Comparison of ENCODE assay signal across 14 mouse cellular contexts in the genomic region with DNA sequence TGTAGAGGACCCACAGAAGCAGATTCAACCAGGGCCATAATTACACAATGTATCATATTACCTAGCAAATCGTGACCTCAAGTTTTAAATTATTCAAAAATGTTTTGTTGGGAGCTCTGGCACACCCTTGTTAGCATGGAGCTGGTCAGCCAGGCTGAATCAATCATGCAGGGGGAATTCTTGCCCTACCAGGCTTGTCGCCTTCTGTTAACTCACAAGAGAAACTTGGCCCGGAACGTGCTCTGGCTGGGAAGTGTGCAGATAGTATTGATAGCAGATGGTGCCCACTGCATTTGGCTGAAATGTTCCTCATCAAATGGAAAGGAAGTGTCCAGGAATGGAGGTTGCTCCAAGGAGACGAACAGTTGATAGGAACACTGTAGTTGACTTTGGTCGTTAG.
DNase-seq lines count a peak whose midpoint lies in the region; ATAC-seq and TF ChIP-seq lines count a peak whose summit lies in the region.
"Had no signal": no experiment of that assay in that cellular context is flagged by ENCODE, and none has a peak within 500 bp of the region (broad histone marks: within the 10 kb centered on the region; RNA-seq: fewer than 3 reads in every experiment).

No protein-coding gene starts in this region.

- no peak overlapping the region for H3K4me3 ChIP-seq in embryonic facial prominence, embryonic 10.5 days
- H3K4me3 ChIP-seq in hindbrain, postnatal 0 days (ENCODE audit: low read length) = no peak overlapping the region
- H3K4me3 ChIP-seq: heart, embryonic 13.5 days; myocyte had no signal

- H3K4me2 ChIP-seq in hindbrain, postnatal 0 days (ENCODE audit: low read depth, low read length) = no peak overlapping the region
- H3K4me2 ChIP-seq: heart, embryonic 13.5 days had no signal

- H3K9ac ChIP-seq in hindbrain, postnatal 0 days (replicated peaks; ENCODE audit: low read length) = no peak overlapping the region
- H3K9ac ChIP-seq: heart, embryonic 13.5 days had no signal

- 55% methylated on average over 6 of the region's 6 CpGs for WGBS in embryonic facial prominence, embryonic 10.5 days
- whole genome bisulfite sequencing in hindbrain, postnatal 0 days = 33% methylated on average over 6 of the region's 6 CpGs

- H3K27ac ChIP-seq in embryonic facial prominence, embryonic 10.5 days (replicated peaks) = no peak overlapping the region
- peak overlapping the region; percentile 45; the same call in 1 of the 2 replicates for H3K27ac ChIP-seq in hindbrain, postnatal 0 days
- H3K27ac ChIP-seq: heart, embryonic 13.5 days had no signal

- no peak for ATAC-seq in cerebellum, adult (ENCODE audit: insufficient number of reproducible peaks, low FRiP score, low TSS enrichment)
- peak; percentile 91 for ATAC-seq in hindbrain, postnatal 0 days
- ATAC-seq: Patski had no signal

- no peaks in the 10 kb centered on the region for H3K36me3 ChIP-seq in embryonic facial prominence, embryonic 10.5 days (replicated peaks)
- no peaks in the 10 kb centered on the region for H3K36me3 ChIP-seq in hindbrain, postnatal 0 days (ENCODE audit: insufficient read depth, low read length)
- H3K36me3 ChIP-seq: heart, embryonic 13.5 days had no signal

- no peaks in the 10 kb centered on the region for H3K27me3 ChIP-seq in embryonic facial prominence, embryonic 10.5 days (replicated peaks; ENCODE audit: low read depth, poor library complexity, severe bottlenecking)
- H3K27me3 ChIP-seq in hindbrain, postnatal 0 days (ENCODE audit: insufficient read depth, low read length) = no peaks in the 10 kb centered on the region
- H3K27me3 ChIP-seq: heart, embryonic 13.5 days; Patski had no signal

- no peaks in the 10 kb centered on the region for H3K9me3 ChIP-seq in embryonic facial prominence, embryonic 10.5 days
- no peaks in the 10 kb centered on the region for H3K9me3 ChIP-seq in hindbrain, postnatal 0 days (ENCODE audit: low read length)
- H3K9me3 ChIP-seq: heart, embryonic 13.5 days had no signal

- DNase-seq in cerebellum, postnatal 36 days = peak; percentile 6 to 12
- peak; percentile 31 for DNase-seq in kidney, postnatal 14 days
- DNase-seq in kidney, postnatal 36 days = no peak
- DNase-seq in embryonic facial prominence, embryonic 10.5 days (ENCODE audit: low spot score) = peak; percentile 52
- DNase-seq in hindbrain, postnatal 0 days (ENCODE audit: low spot score) = peak; percentile 85
- no peak for DNase-seq in spleen, postnatal 14 days (ENCODE audit: low spot score in 2 of 2)
- DNase-seq in heart, adult 8-10 months (ENCODE audit: low spot score) = no peak
- DNase-seq: layer of hippocampus, postnatal 36 days; liver; lung, postnatal 36 days had no signal

- H3K4me1 ChIP-seq in embryonic facial prominence, embryonic 10.5 days = peaks cover 16% of the 10 kb centered on the region
- no peaks in the 10 kb centered on the region for H3K4me1 ChIP-seq in hindbrain, postnatal 0 days (ENCODE audit: insufficient read depth, low read length)
- H3K4me1 ChIP-seq: heart, embryonic 13.5 days had no signal

- no peak for TF ChIP-seq CTCF in hindbrain, postnatal 0 days (IDR thresholded peaks at IDR 0.05; ENCODE audit: low read depth)

Comparison
In these comparisons a context has a peak if more than half of its experiments do, and no peak if none do; other contexts are left out.
1. DNase-seq: peak in cerebellum, postnatal 36 days (2 of 2), kidney, postnatal 14 days (single experiment), embryonic facial prominence, embryonic 10.5 days (single experiment) and hindbrain, postnatal 0 days (single experiment); none in kidney, postnatal 36 days (0 of 2), spleen, postnatal 14 days (0 of 2) and heart, adult 8-10 months (single experiment).